Mouse (Mus musculus) myocyte (in vitro differentiated cells): ENCODE results near the gene Emg1.

ENCODE experiments used
- E2F4 ChIP-seq: IDR thresholded peaks from one replicate; pipeline ENCODE4 v1.6.1; 2011; ENCODE audit warnings: mild to moderate bottlenecking, control low read depth, moderate library complexity; ENCODE audit not compliant: insufficient read depth
- MYOG ChIP-seq, 3 experiments: IDR thresholded peaks; one replicate each; pipeline ENCODE4 v1.6.1; 2011; ENCODE audit warnings: control low read depth in 2 of 3, low read depth in 2 of 3, mild to moderate bottlenecking in 2 of 3; ENCODE audit not compliant: insufficient read length in 2 of 3, control insufficient read depth in 1 of 3, insufficient read depth in 1 of 3
- POLR2A ChIP-seq: IDR thresholded peaks from one replicate; pipeline ENCODE4 v1.6.1; 2011; ENCODE audit warnings: low read depth, mild to moderate bottlenecking, control low read depth, moderate library complexity; ENCODE audit not compliant: insufficient read length
- USF1 ChIP-seq: IDR thresholded peaks from one replicate; pipeline ENCODE4 v1.6.1; 2011; ENCODE audit warnings: low read depth, mild to moderate bottlenecking, control low read depth, moderate library complexity

- no peak for TF ChIP-seq USF1
- no peak for TF ChIP-seq POLR2A
- no peak for TF ChIP-seq E2F4
- TF ChIP-seq MYOG (IDR thresholded peaks at IDR 0.05; ENCODE audit: control insufficient read depth in 1 of 3, insufficient read depth in 1 of 3, insufficient read length in 2 of 3, low read depth in 2 of 3), result peak in 1 of 3 experiments; percentile 42
Observed at GRCm38 (mm10) chr6:124738511-124739023, 26.6 kb upstream of the Emg1 start, which contains the start of gene Ptpn6.
